Mouse (Mus musculus): ENCODE results near the gene Esf1. TPM values are rescaled to one million over a fixed set of nuclear protein-coding genes. Genes with fewer than 3 reads are reported as not detected.

Esf1 gene
- polyA plus RNA-seq (2017; shearing (Covaris generic)) = 22.2 TPM

DNA sequence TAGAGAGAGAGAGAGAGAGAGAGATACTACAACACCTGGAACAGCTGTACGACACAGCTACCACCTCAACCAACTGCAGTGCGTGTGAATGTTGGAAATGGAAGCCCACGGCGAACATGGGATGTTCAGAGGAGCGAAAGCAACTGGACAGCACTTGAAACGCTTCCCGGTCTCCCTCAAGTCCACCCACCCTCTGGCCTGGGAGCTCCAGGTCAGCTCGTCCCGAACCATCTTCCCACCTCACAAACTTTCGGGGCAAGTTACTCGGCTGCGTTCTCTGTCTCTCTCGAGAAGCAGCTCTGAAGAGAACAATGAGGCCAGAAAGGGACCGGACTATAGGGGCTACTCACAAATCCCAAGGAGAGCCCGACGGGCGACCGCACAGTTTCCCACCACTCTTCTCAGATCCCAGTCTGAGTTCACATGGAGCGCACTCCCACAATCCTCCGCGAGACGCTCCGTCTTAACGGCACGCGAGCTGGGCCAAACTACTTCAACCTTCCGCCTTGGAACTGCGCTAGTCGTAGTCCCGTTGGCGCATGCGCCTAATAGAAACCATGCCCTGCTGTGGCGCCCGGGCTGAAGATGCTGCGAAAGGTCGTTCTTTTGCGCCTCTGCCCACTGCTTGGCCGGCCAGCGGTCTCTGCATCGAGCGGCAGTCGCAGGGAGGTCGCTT lies at the start of gene Esf1, which contains the start of gene Ndufaf5:
Gene Esf1 (minus strand): TSS at position 438 of the 676 bp plus-strand sequence.
Gene Ndufaf5 (plus strand): TSS at position 523 of the 676 bp plus-strand sequence.

DNA sequence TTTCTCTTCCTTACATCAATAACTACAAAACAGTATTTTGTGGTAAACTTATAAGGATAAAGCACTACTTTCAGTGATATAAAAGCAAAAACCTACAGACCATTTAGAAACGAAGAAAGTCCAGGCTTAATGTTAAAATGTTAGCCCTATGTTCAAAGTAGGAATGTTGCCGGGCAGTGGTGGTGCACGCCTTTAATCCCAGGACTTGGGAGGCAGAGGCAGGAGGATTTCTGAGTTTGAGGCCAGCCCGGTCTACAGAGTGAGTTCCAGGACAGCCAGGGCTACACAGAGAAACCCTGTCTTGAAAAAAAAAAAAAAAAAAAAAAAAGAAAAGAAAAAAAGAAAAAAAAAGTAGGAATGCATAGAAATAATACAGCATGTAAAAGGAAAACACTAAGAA lies 18.6 kb downstream of the Esf1 start, which contains the start of gene Gm17374:
Gene Gm17374 (plus strand): TSS at position 301 of the 400 bp plus-strand sequence.

Other genes starting within 250 kb of the Esf1 start
- gene Tasp1, start 103.8 kb downstream of the Esf1 start, polyA plus RNA-seq (2017; shearing (Covaris generic)) = 119 TPM
- gene Gm17374, start 18.5 kb downstream of the Esf1 start, polyA plus RNA-seq (2017; shearing (Covaris generic)) = not detected
- gene Ndufaf5, start 85 bp upstream of the Esf1 start, polyA plus RNA-seq (2017; shearing (Covaris generic)) = 20.5 TPM
- not detected for gene Sel1l2, start 219.1 kb upstream of the Esf1 start, polyA plus RNA-seq (2017; shearing (Covaris generic))
- 1.8 TPM for gene Macrod2, start 224.7 kb upstream of the Esf1 start, polyA plus RNA-seq (2017; shearing (Covaris generic))